Mouse (Mus musculus) kidney, adult 10 weeks (tissue): ENCODE results near the gene Sik1. TPM values are rescaled to one million over a fixed set of nuclear protein-coding genes. Genes with fewer than 3 reads are reported as not detected.

Experiments used
- polyA plus RNA-seq: library from polyadenylated mRNA; stranded (reverse); fragments of 350-450 nt; fragmentation: Illumina TruSeq; extraction: RNeasy Lipid Tissue Mini Kit (QIAGEN cat#74804); gene quantifications from one replicate; pipeline ENCODE4 v1.2.3, GENCODE M21; 2014; ENCODE audit warnings: low read depth, low replicate concordance

Gene Sik1
- 8.1 TPM for polyA plus RNA-seq

DNA sequence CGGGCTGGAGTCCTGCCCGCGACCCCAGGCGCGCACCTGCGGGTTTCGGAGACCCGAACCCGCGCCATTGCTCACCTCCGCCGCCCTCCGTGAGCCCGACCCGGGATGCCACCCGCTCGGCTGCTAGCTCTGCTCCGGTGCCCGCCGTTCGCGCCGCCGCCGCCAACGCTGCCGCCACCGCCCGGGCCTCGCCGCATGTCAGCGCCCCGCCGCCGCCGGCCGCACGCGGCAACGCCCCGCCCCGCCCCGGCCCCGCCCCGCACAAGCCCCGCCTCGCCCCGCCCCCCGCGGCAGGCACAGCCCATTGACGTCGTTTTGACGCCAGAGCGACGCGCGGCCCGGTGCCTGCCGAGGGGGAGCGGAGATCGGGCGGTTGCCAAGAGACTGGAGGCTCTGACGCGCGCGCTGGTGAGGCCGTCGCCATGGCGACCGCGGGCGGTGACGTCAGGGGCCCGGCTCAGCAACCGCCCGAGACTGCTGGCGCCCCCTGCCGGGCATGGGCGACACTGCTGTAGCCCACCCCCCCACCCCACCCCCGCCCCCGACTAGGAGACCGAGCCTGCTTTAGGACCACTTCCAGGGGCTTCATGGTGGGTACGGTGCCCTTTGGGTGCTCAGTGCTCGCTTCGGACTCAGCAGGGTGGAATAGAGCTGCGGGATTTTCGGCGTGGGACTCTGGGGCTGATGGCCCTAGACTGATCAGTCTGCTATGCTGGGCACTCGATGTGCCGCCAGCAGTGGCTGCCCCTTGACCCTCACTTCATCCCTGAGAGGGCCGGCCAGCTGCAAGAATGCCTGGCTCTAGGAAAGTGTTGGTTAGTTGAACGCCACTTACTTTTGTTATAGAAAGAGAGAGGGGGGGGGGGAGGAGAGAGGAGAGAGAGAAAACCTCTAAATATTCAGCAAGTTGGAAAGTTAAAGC is at the start of gene Sik1:
Gene Sik1, minus strand, starts transcription at position 208 of the 922 bp plus-strand sequence.

Other genes starting within 250 kb of the Sik1 start
- gene Cbs, start 218.6 kb downstream of the Sik1 start, polyA plus RNA-seq = 13.8 TPM
- gene U2af1, start 196.9 kb downstream of the Sik1 start, polyA plus RNA-seq = 46.7 TPM
- gene Cryaa, start 178.0 kb downstream of the Sik1 start, polyA plus RNA-seq = not detected
- 1.4 TPM for gene Rrp1b, start 180.3 kb upstream of the Sik1 start, polyA plus RNA-seq
- gene Hsf2bp, start 180.5 kb upstream of the Sik1 start, polyA plus RNA-seq = 3.7 TPM